Mouse (Mus musculus) embryonic facial prominence, embryonic 15.5 days (tissue): ENCODE measurements around the gene Mastl. TPM values are rescaled to one million over a fixed set of nuclear protein-coding genes. Genes with fewer than 3 reads are reported as not detected.

ENCODE experiments used
- ATAC-seq: fragments of 200-750 bp; cut with Nextera tagmentation; 2 replicates; pipeline ENCODE4 v1.8.0; 2017; ENCODE audit warnings: low read depth, moderate TSS enrichment; ENCODE audit not compliant: insufficient number of reproducible peaks, low FRiP score, low TSS enrichment
- H3K27ac ChIP-seq: fragments of 300-500 bp; sonication (generic); replicated peaks from 2 replicates; pipeline ENCODE4 v1.5.1; 2015; ENCODE audit warnings: mild to moderate bottlenecking, inconsistent platforms
- H3K27me3 ChIP-seq: fragments of 300-500 bp; sonication (generic); 2 replicates; pipeline ENCODE4 v1.6.1; 2015; ENCODE audit warnings: inconsistent platforms
- H3K36me3 ChIP-seq: fragments of 300-500 bp; sonication (generic); 2 replicates; pipeline ENCODE4 v1.6.1; 2015; ENCODE audit warnings: mild to moderate bottlenecking, inconsistent platforms
- H3K4me1 ChIP-seq: fragments of 300-500 bp; sonication (generic); 2 replicates; pipeline ENCODE4 v1.6.1; 2015; ENCODE audit warnings: inconsistent platforms
- H3K4me2 ChIP-seq: fragments of 300-500 bp; sonication (generic); replicated peaks from 2 replicates; pipeline ENCODE4 v1.6.1; 2015; ENCODE audit warnings: mild to moderate bottlenecking, inconsistent platforms
- H3K4me3 ChIP-seq: fragments of 300-500 bp; sonication (generic); replicated peaks from 2 replicates; pipeline ENCODE4 v1.5.1; 2015; ENCODE audit warnings: mild to moderate bottlenecking, inconsistent platforms
- H3K9ac ChIP-seq: fragments of 300-500 bp; sonication (generic); 2 replicates; pipeline ENCODE4 v1.6.1; 2015; ENCODE audit warnings: inconsistent platforms
- H3K9me3 ChIP-seq: fragments of 300-500 bp; sonication (generic); replicated peaks from 2 replicates; pipeline ENCODE4 v1.6.1; 2016; ENCODE audit warnings: inconsistent platforms
- WGBS: fragments of 180-500 bp; shearing (Covaris S2); methylation state at CpG from one replicate; pipeline ENCODE4 v1.1.7; 2015; 5-methylcytosine and 5-hydroxymethylcytosine counted together
- polyA plus RNA-seq: library from polyadenylated mRNA; unstranded; fragments of >200 nt; fragmentation: Nextera tagmentation; extraction: Ambion mirVana; gene quantifications from 2 replicates; pipeline ENCODE4 v1.2.1, GENCODE M21; 2015

The Mastl gene
- polyA plus RNA-seq, 1 experiment from 2014 or later, result 7.8 TPM

- H3K4me3 ChIP-seq, result no peak overlapping the region
- no peaks in the 10 kb centered on the region for H3K27me3 ChIP-seq
- no peak overlapping the region for H3K4me2 ChIP-seq
- H3K9me3 ChIP-seq, result no peaks in the 10 kb centered on the region
- peaks cover 52% of the 10 kb centered on the region for H3K36me3 ChIP-seq
- H3K4me1 ChIP-seq, result no peaks in the 10 kb centered on the region
- WGBS, result 91% methylated on average over 8 of the region's 8 CpGs
- no peak overlapping the region for H3K27ac ChIP-seq
- ATAC-seq, result no peak
- H3K9ac ChIP-seq, result no peak overlapping the region
Measured at GRCm38 (mm10) chr2:23084540-23084939, 71.3 kb downstream of the Mastl start.

DNA sequence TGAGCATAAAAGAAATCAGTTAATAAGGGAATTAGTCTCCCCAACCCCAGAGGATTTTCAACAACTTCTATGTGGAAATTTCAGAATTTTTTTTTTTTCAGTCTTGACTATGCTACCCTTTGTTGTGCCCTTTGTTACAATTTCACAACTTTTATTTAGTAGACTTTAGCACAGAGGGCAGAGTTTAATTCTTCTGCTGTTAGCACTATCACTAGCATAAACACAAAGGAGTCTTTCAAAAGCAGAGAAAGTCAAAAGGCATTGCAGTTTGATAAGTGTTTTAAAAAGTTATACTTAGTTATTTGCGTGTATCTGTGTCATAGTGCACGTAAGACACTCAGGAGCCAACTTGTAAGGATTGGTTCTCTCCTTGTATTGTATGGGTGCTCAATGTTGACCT lies 77.2 kb downstream of the Mastl start:
- H3K4me2 ChIP-seq, result no peak overlapping the region
- no peaks in the 10 kb centered on the region for H3K4me1 ChIP-seq
- no peaks in the 10 kb centered on the region for H3K27me3 ChIP-seq
- no peaks in the 10 kb centered on the region for H3K9me3 ChIP-seq
- peaks cover 45% of the 10 kb centered on the region for H3K36me3 ChIP-seq
- no peak overlapping the region for H3K9ac ChIP-seq
- no peak overlapping the region for H3K27ac ChIP-seq
- no peak for ATAC-seq
- no peak overlapping the region for H3K4me3 ChIP-seq
- 96% methylated on average over 2 of the region's 2 CpGs for WGBS

- no peaks in the 10 kb centered on the region for H3K9me3 ChIP-seq
- no peak for ATAC-seq
- H3K4me1 ChIP-seq, result no peaks in the 10 kb centered on the region
- no peak overlapping the region for H3K9ac ChIP-seq
- no peak overlapping the region for H3K4me2 ChIP-seq
- H3K36me3 ChIP-seq, result peaks cover 42% of the 10 kb centered on the region
- 86% methylated on average over 5 of the region's 5 CpGs for WGBS
- H3K27ac ChIP-seq, result no peak overlapping the region
- no peaks in the 10 kb centered on the region for H3K27me3 ChIP-seq
- no peak overlapping the region for H3K4me3 ChIP-seq
Measured at GRCm38 (mm10) chr2:23077693-23078092, 78.1 kb downstream of the Mastl start.

DNA sequence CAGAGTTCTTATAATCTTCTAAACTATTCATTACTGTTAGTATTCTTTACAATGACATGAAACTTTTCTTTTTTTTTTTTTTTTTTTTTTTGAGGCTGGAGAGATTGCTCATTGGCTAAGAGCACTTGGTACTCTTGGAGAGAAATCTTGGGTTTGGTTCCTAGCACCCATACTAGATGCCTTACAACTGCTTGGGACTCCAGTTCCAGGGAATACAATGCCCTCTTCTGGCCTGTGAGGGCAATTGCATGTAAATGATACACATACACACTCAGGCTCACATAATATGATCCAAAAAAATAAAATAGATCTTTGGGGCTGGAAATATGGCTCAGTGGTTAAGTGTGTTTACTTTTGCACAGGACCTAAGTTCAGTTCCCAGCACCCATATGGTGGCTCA lies 79.0 kb downstream of the Mastl start:
- Histone ChIP-seq H3K27me3 (no peaks in the 10 kb centered on the region), H3K27ac (no peak overlapping the region), H3K9me3 (no peaks in the 10 kb centered on the region), H3K4me3 (no peak overlapping the region), H3K9ac (no peak overlapping the region), H3K4me1 (no peaks in the 10 kb centered on the region), H3K4me2 (no peak overlapping the region), H3K36me3 (peaks cover 38% of the 10 kb centered on the region)
- ATAC-seq, result no peak

GRCm38 (mm10) chr2:23075846-23076245 lies 80.0 kb downstream of the Mastl start:
- H3K4me3 ChIP-seq, result no peak overlapping the region
- no peak overlapping the region for H3K9ac ChIP-seq
- no peaks in the 10 kb centered on the region for H3K27me3 ChIP-seq
- no peak for ATAC-seq
- peaks cover 30% of the 10 kb centered on the region for H3K36me3 ChIP-seq
- no peak overlapping the region for H3K4me2 ChIP-seq
- no peak overlapping the region for H3K27ac ChIP-seq
- H3K9me3 ChIP-seq, result no peaks in the 10 kb centered on the region
- no peaks in the 10 kb centered on the region for H3K4me1 ChIP-seq

DNA sequence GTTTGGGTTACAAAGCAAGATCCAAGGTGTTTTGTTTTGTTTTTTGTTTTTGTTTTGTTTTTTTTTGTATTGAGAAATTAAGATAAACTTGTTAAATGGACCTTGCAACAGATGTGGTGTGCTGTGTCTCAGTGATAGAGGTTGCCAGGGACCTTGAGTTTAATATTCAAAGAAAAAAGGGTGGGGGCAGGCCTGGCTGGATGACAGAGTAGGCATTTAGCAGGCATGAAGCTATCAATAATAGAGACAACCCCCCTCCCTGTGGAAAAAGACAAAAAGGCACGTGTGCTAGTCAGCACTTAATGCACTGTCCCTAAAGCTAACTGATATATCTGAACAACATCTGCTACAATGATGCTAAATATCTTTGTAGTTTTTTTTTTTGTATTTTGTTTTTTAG lies 84.4 kb downstream of the Mastl start:
- H3K4me1 ChIP-seq, result no peaks in the 10 kb centered on the region
- H3K27me3 ChIP-seq, result no peaks in the 10 kb centered on the region
- 79% methylated on average over 1 of the region's 1 CpGs for WGBS
- H3K27ac ChIP-seq, result no peak overlapping the region
- H3K4me2 ChIP-seq, result no peak overlapping the region
- no peak overlapping the region for H3K4me3 ChIP-seq
- ATAC-seq, result no peak
- no peak overlapping the region for H3K9ac ChIP-seq
- peaks cover 3% of the 10 kb centered on the region; the same call in 1 of the 2 replicates for H3K36me3 ChIP-seq
- no peaks in the 10 kb centered on the region for H3K9me3 ChIP-seq

DNA sequence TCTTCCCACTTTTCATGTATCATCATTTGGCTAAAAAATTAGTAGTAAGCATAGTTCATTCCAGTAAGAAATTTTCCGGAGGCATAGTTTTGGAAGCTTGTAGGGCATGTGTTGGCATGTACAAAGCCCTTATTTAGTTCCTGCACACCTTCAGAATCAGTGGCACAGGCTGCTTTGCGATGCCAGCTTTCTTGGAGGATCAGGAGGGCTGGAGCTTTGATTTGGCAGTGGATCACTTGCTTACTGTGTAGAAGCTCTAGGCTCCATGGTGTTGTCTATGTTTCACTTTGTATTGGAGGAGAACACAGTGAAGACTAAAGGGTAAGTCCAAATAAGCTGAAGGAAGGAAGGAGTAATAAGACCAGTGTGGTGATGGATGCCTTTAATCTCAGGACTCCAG lies 85.3 kb downstream of the Mastl start:
- Histone ChIP-seq H3K9me3 (no peaks in the 10 kb centered on the region), H3K4me1 (no peaks in the 10 kb centered on the region)
- WGBS, result 76% methylated on average over 2 of the region's 2 CpGs

GRCm38 (mm10) chr2:23068894-23069744 lies 86.7 kb downstream of the Mastl start:
- ATAC-seq, result peak; percentile 92
- Histone ChIP-seq H3K36me3 (no peaks in the 10 kb centered on the region; the same call in 1 of the 2 replicates), H3K4me2 (peak overlapping the region; percentile 95), H3K4me1 (no peaks in the 10 kb centered on the region), H3K9me3 (no peaks in the 10 kb centered on the region), H3K27me3 (no peaks in the 10 kb centered on the region), H3K27ac (peak overlapping the region; percentile 96), H3K4me3 (peak overlapping the region; percentile 65), H3K9ac (peak overlapping the region; percentile 80)
- WGBS, result under 1% methylated on average over 50 of the region's 50 CpGs

More for the DNA sequence above, 85.3 kb downstream of the Mastl start:
- no peak for ATAC-seq
- Histone ChIP-seq H3K4me3 (no peak overlapping the region), H3K27ac (no peak overlapping the region), H3K27me3 (no peaks in the 10 kb centered on the region), H3K9ac (no peak overlapping the region), H3K4me2 (no peak overlapping the region), H3K36me3 (no peaks in the 10 kb centered on the region; the same call in 1 of the 2 replicates)

- no peaks in the 10 kb centered on the region for H3K4me1 ChIP-seq
- no peaks in the 10 kb centered on the region for H3K9me3 ChIP-seq
- no peaks in the 10 kb centered on the region for H3K36me3 ChIP-seq
- H3K4me2 ChIP-seq, result peak overlapping the region; percentile 95
- H3K9ac ChIP-seq, result peak overlapping the region; percentile 80
- H3K27ac ChIP-seq, result peak overlapping the region; percentile 96
- peak; percentile 41; the same call in 1 of the 2 replicates for ATAC-seq
- peak overlapping the region; percentile 65 for H3K4me3 ChIP-seq
- WGBS, result under 1% methylated on average over 21 of the region's 21 CpGs
- H3K27me3 ChIP-seq, result no peaks in the 10 kb centered on the region
Measured at GRCm38 (mm10) chr2:23068370-23068737, 87.5 kb downstream of the Mastl start.

DNA sequence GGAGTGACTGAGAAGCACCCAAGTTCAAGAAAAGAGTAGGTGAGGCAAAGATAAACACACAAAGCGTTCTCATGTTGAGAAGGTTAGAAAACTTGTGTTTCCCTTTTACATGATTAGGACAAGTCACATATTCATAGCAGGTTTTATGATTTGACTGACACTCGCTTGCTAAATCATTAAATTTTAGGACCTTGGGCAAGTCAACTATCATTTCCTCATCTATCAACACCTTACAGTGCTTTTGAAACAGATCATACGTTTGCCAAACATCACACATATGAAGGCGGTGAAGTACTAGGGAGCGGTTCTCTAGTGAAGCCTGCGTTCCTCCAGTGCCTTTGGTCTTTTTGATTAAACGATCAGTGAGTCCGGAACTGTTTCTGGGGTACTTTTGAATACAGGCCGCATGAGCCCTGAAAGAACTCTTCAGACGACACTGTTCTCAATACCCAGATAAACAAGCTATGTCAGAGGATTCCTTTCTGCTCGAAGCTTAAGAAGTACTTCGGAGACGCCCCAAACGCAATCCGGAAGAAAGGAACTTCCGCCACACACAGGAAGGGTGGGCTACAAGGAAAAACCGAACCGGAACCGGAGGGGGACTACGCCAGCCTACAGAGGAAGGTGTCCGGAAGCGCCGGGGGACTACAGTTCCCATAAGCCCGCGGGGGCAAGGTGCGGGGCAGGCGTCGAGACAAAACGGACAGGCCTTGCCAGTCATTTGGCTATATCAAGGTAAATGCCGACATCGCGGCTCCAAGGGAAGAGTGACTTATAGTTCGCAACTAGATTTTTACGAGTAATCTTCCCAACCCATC lies 88.1 kb downstream of the Mastl start, which contains the start of gene Acbd5:
Gene Acbd5, plus strand, starts transcription at position 616 of the 818 bp plus-strand sequence.
- H3K4me1 ChIP-seq, result no peaks in the 10 kb centered on the region
- H3K4me2 ChIP-seq, result peak within 1 kb of the TSS; percentile 95
- peak within 1 kb of the TSS; percentile 65 for H3K4me3 ChIP-seq
- H3K9me3 ChIP-seq, result no peaks in the 10 kb centered on the region
- WGBS, result 3% methylated on average over 34 of the region's 34 CpGs
- H3K36me3 ChIP-seq, result no peaks in the 10 kb centered on the region
- H3K27ac ChIP-seq, result peak within 1 kb of the TSS; percentile 96
- H3K27me3 ChIP-seq, result no peaks in the 10 kb centered on the region
- peak within 1 kb of the TSS; percentile 80 for H3K9ac ChIP-seq
- ATAC-seq, result peak; percentile 97
